18 mouse cellular contexts compared by ENCODE assay signal in the genomic region with DNA sequence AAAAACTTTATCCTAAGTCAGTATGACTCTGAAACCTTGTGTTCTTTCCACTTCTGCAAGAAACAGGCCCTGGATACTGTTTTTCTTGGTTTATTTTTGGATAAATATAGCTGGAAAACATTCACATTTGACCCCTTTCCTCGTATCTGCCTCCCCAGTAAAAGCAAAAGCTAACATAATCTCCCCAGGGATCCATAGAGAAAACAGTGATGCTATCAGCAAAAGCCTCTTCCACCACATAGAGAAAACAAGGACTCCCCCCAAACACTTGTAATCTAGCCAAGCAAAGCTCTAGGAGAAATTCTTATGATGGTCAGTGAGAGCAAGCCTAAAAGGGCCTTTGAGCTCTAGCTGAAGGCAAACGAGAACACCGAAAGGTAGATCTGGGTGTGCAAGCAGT.
A peak's percentile ranks its signal among the peaks of the same experiment; 100 is the strongest.
DNase-seq lines count a peak whose midpoint lies in the region; TF ChIP-seq lines count a peak whose summit lies in the region.
"Had no signal": no experiment of that assay in that cellular context is flagged by ENCODE, and none has a peak within 500 bp of the region (broad histone marks: within the 10 kb centered on the region; RNA-seq: fewer than 3 reads in every experiment).

No protein-coding gene starts in this region.

- H3K4me1 ChIP-seq in kidney, adult 2 months (ENCODE audit: control insufficient read depth, insufficient read depth, low read length) = no peaks in the 10 kb centered on the region
- H3K4me1 ChIP-seq: embryonic facial prominence, embryonic 12.5 days; forebrain, embryonic 12.5 days; hindbrain, embryonic 15.5 days had no signal

- H3K4me3 ChIP-seq in kidney, adult 2 months (ENCODE audit: insufficient read depth, low read depth, low read length) = no peak overlapping the region
- H3K4me3 ChIP-seq: embryonic facial prominence, embryonic 12.5 days; forebrain, embryonic 12.5 days; heart, embryonic 12.5 days; hindbrain, embryonic 15.5 days had no signal

- TF ChIP-seq POLR2A in kidney, adult 2 months (IDR thresholded peaks at IDR 0.05; ENCODE audit: low read depth, low read length) = no peak

- intact Hi-C loops in heart, postnatal 36 days (cut with DNase I) = loop anchor here (10.0 kb wide), 1 partner anchor 344 kb away; a partner anchor contains a TSS

- no peaks in the 10 kb centered on the region for H3K36me3 ChIP-seq in kidney, adult 2 months (ENCODE audit: control insufficient read depth, insufficient read depth, low read length)
- H3K36me3 ChIP-seq: embryonic facial prominence, embryonic 12.5 days; forebrain, embryonic 12.5 days; heart, embryonic 12.5 days; hindbrain, embryonic 15.5 days had no signal

- DNase-seq in heart, adult 11 months = peak; percentile 82
- DNase-seq in heart, postnatal 36 days = no peak
- peak; percentile 44 for DNase-seq in kidney, adult 2 months
- DNase-seq in kidney, adult 11 months = no peak
- DNase-seq in kidney, postnatal 14 days = peak; percentile 40
- DNase-seq in kidney, postnatal 10 days = no peak
- DNase-seq in skeletal muscle tissue, adult 2 months (ENCODE audit: low read depth, low spot score) = peak; percentile 7
- DNase-seq: adrenal gland, adult 8-10 months; adrenal gland, postnatal 36 days; cerebellum, adult 11 months; cerebellum, adult 8-10 months; cerebellum, postnatal 14 days; embryo, embryonic 11 days; gastrocnemius, postnatal 36 days had no signal

- 78% methylated on average over 3 of the region's 3 CpGs for WGBS in kidney, adult 2 months

- H3K27ac ChIP-seq in kidney, adult 2 months (ENCODE audit: insufficient read depth, low read depth, low read length) = peak overlapping the region; percentile 20; the same call in 1 of the 2 replicates
- H3K27ac ChIP-seq: embryonic facial prominence, embryonic 12.5 days; forebrain, embryonic 12.5 days; hindbrain, embryonic 15.5 days had no signal

- H3K27me3 ChIP-seq in kidney, adult 2 months (replicated peaks; ENCODE audit: control insufficient read depth, insufficient read depth, low read length) = no peaks in the 10 kb centered on the region
- H3K27me3 ChIP-seq: embryonic facial prominence, embryonic 12.5 days; hindbrain, embryonic 15.5 days had no signal

- no peak for TF ChIP-seq CTCF in kidney, adult 2 months (conservative IDR thresholded peaks at IDR 0.05; ENCODE audit: insufficient read depth, insufficient read length, low read depth, low read length)

Comparison
In these comparisons a context has a peak if more than half of its experiments do, and no peak if none do; other contexts are left out.
1. DNase-seq: peak in heart, adult 11 months (single experiment), kidney, adult 2 months (single experiment), kidney, postnatal 14 days (single experiment) and skeletal muscle tissue, adult 2 months (single experiment); none in heart, postnatal 36 days (0 of 2), kidney, adult 11 months (single experiment) and kidney, postnatal 10 days (single experiment).